Mouse (Mus musculus): ENCODE data around the gene Ang6. TPM values are rescaled to one million over a fixed set of nuclear protein-coding genes. Genes with fewer than 3 reads are reported as not detected.

Ang6 gene
- polyA plus RNA-seq, 1 experiment = not detected

Other genes with a start within 250 kb of the Ang6 start
- not detected in 2 replicates for gene Gm8180, start 217.5 kb downstream of the Ang6 start, polyA plus RNA-seq (2012; rRNA removed)
- gene Ear1, start 126.8 kb downstream of the Ang6 start, polyA plus RNA-seq (2012; rRNA removed) = not detected in 2 replicates
- not detected in 2 replicates for gene Ear10, start 78.7 kb downstream of the Ang6 start, polyA plus RNA-seq (2012; rRNA removed)
- gene Gm8113, start 76.9 kb downstream of the Ang6 start, polyA plus RNA-seq (2012; rRNA removed) = 0.28 and 0.29 TPM in 2 replicates
- gene Ang5, start 45.2 kb downstream of the Ang6 start, polyA plus RNA-seq (2012; rRNA removed) = not detected in 2 replicates
- gene Ear2, start 100.4 kb upstream of the Ang6 start, polyA plus RNA-seq (2012; rRNA removed) = 0.53 and 0.54 TPM in 2 replicates
- not detected in 2 replicates for gene Gm3327, start 121.6 kb upstream of the Ang6 start, polyA plus RNA-seq (2012; rRNA removed)
- not detected in 2 replicates for gene Gm8212, start 195.4 kb upstream of the Ang6 start, polyA plus RNA-seq (2012; rRNA removed)
- gene 4930503E14Rik, start 211.0 kb upstream of the Ang6 start, polyA plus RNA-seq (2012; rRNA removed) = not detected in 2 replicates

Measured in cortical plate, adult 2 months (tissue).